Mouse (Mus musculus): ENCODE measurements at regions not wholly inside any gene's neighbourhood (a gene's known extent, or its start where the extent isn't known, plus 50 kb on each side); places are given as distances from the start of the nearest gene placed in this dataset.

DNA sequence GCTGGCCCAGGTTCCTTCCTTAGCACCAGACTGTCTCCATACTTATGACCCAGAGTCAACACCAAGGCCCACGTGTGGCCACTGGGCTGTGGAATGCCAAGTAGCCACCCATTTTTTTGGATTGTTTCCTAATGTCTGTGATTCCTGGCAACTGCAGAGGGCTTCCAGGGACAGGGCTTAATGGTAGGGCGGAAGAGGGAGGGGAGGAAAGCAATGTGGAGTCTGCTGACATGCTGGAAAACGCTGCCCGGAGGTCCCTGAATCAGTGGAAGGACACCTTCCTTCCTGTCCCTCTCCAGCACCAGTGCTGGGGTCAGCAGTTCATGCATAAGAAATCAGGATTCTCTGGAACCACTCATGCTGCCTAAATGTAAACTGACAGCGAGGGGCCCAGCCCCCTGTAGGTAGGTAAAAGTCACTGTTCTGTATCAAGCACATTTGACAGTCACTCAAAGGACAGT, 90.8 kb downstream of the Iyd start:
- DNase-seq (ENCODE audit: low spot score in 2 of 2) = peak in 1 of 2 experiments; percentile 14

- peak in 1 of 2 experiments; percentile 33 for DNase-seq (ENCODE audit: low spot score in 2 of 2)
These were observed 93.9 kb downstream of the Iyd start for GRCm38 (mm10) chr10:3633871-3634496.

DNA sequence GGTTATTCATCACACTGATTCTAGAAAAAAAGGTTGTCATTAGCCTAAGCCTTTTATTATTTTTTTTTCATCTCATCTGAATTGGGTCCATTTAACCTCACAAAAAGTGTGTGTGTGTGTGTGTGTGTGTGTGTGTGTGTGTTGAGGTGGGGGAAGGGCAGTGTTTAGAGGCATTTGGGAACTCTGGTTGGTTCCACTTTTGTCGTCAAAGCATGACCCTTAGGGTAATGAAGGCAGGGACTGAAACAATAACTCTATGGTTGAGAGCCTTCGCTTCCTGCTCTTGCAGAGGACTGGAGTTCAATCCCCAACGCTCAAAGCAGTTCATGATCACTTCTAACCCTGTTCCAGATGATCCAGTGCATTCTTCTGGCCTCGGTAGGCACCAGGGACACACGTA, 96.1 kb upstream of the Plekhg1 start:
- no peak for DNase-seq (ENCODE audit: low spot score in 2 of 2)

DNA sequence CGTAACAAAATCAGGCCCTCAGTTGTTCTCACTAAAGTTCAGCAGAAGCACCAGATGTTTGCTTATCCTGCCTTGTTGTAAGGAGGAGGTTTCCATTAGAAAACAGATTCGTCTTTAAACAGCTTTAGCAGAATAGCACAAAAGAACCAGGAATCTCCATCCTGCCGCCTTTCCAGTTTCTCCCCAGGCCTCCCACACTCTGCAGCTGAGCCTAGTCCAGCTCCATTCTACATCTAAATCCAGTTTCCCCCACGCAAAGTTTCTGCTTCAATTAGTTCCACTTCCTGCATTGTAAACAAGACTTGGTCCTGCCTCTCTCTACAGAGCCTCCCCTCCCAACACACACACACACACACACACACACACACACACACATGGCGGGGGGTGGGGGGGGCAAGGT, 95.1 kb upstream of the Plekhg1 start:
- no peak for DNase-seq (ENCODE audit: low spot score in 2 of 2)

DNA sequence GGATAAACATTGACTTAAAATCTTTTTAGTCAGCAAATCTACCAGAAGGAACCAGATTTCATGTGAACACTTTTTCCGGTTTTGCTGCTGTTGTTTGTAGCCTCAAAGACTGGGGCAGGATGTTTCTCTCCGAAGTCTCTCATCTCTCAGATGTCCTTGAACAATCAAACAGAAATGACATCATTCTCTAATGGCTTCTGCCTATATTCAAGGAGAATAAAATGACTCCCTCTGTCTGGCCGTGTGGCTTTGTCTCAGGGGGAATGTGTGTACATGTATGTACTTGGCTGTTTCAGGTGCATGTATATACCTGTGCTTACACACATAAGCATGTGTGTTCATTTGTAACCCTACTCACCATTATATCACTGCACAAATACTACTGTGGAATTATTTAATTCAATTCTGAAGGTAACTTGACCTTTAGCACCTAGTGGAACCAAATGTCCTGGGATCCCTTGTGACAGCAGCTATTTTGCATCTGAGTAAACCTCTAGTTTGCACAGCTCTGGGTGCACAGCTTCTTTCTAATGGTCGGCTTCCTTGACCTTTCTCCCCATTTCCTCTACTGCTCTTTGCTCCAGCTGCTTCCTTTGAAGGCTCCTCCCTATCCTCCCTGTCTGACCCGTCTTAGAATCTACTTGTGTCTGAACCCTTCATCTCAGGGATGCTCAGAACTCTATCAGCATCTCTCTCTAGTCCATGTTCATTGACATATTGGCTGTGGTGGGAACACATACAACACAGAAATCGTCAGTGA, 93.8 kb upstream of the Plekhg1 start:
- no peak for DNase-seq (ENCODE audit: low spot score in 2 of 2)

DNA sequence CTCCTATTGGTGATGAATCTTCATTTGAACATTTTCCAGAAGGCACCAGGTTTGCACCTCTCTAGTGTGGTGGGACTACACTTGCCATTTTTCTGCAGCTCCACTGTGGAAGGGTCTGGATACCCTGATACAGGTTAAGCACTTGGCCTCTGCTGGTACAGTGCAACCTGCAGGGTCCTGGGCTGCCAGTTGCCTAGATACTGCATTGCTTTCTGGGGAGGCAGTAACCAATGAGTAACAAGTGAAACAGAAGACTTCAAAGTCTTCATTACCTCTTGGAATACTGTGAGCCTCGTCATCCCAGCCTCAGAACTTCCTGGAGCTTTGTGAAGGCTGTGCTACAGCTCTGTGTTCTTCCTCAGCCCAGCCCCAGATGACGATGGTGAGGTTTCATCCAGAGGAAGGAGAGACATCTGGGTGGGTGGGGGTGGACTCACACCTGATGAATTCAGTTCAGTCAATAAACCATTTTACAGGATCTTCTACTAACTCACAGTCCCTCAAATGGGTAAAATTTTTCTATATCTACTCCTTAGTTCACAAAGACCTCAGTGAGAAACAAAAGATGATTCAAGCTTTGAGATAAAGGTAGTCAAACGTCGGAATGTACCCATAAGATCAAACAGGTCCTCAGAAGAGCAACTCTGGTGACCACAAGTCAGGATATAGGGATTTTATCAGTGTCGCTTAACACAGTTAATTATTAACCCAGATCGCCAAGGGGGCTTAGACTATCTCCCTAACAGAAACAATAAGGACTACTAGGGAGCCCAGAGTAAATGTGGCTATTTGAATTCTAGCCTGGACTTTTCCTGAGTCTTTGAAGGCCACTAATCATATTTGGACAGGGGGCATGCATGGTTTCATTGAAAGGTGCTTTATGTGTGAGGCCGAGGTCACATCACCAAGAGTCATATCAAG, 92.1 kb upstream of the Plekhg1 start:
- DNase-seq (ENCODE audit: low spot score in 2 of 2) = no peak

GRCm38 (mm10) chr10:3649983-3650382, 90.2 kb upstream of the Plekhg1 start:
- DNase-seq (ENCODE audit: low spot score in 2 of 2) = no peak

DNA sequence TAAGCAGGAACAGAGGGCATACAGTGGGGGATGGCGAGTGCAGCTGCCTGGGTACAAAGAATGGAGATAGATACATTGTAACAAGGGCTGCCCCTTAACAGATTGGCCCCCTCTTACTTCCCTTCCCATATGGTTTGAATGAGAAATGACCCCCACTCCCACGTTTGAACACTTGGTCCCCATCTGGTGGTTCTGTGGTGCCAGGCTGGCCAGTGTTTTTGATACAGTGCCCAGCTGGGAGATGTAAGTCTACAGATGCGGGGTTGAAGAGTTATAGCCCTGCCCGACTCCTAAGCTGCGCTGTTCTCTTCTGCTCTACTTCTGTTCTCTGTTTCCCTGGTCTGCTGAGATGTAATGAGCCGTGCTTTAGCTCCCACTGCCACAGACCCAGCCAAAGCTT, 89.6 kb upstream of the Plekhg1 start:
- no peak for DNase-seq (ENCODE audit: low spot score in 2 of 2)

GRCm38 (mm10) chr10:3652522-3652921, 87.6 kb upstream of the Plekhg1 start:
- DNase-seq (ENCODE audit: low spot score in 2 of 2) = no peak

DNA sequence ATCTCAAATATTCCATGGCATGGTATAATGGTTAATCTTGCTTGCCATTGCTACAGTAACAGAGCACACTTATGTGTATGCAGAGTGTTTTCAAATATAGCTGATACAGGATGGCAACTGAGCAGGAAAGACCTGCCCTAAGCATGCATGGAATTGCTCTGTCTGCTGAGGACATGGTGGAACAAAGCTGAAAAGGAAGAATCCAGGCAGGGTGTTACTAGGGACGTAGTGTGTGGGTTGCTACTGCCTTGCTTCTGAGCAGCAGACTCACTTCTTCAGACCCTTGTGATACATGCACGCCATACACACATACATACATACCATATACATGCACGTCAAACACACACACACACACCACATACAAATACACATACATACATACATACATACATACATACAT, 84.1 kb upstream of the Plekhg1 start:
- no peak for DNase-seq (ENCODE audit: low spot score in 2 of 2)

DNA sequence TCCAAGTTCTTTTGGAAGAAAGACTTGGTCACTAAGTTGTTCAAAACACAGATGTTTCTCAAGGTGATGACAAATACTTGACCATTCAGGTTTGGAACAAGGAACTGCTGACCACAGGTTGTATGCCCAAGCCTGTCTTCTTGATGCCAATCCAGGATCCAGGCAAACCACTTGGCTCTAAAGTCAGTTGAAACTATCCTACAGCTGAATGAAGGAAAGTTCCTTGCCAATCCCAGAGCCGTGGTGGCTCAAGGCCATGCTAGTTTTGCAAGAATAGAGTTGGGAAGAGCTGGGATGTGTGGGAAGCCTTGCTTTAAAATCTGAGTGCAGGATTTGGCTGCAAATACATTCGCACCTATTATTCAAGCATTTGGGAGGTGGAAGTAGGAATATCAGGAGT, 78.0 kb upstream of the Plekhg1 start:
- no peak for DNase-seq (ENCODE audit: low spot score in 2 of 2)

- DNase-seq (ENCODE audit: low spot score in 2 of 2) = no peak
These were observed 77.6 kb upstream of the Plekhg1 start for GRCm38 (mm10) chr10:3662571-3662970.

GRCm38 (mm10) chr10:3663296-3663695, 76.9 kb upstream of the Plekhg1 start:
- DNase-seq (ENCODE audit: low spot score in 2 of 2) = no peak

DNA sequence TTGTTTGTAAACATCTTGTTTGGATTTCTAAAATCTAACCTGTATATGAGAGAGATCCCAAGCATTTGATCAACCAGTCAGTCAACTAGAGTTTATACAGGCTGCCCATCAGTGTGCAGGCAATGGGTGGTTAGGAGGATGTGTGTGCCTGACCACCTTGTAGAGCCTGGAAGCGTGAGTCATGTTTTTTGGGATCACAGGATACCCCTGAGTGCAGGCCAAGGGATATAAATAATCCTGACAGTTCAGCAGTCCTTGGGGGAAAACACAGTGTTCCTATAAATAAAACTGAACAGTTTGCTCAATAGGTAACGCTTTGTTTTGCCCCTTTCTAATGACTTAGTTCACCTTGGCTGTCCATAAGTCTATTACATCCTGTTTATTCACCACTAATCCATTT, 55.7 kb upstream of the Plekhg1 start:
- no peak for DNase-seq (ENCODE audit: low spot score in 2 of 2)

Measured in gastrocnemius, postnatal 4 days (tissue).